Mouse (Mus musculus) heart, adult 2 months (tissue): ENCODE measurements around the gene Wnt9a.

Experiments
- CTCF ChIP-seq: fragments of 200-600 bp; IDR thresholded peaks from 2 replicates; pipeline ENCODE4 v1.8.1; 2022; ENCODE audit warnings: antibody characterized with exemption, mild to moderate bottlenecking, moderate library complexity
- POLR2A ChIP-seq: fragments of 200-500 bp; IDR thresholded peaks from 2 replicates; pipeline ENCODE4 v1.6.1; 2011; ENCODE audit warnings: mild to moderate bottlenecking, low read depth, low read length, control low read depth; ENCODE audit not compliant: insufficient read depth

DNA sequence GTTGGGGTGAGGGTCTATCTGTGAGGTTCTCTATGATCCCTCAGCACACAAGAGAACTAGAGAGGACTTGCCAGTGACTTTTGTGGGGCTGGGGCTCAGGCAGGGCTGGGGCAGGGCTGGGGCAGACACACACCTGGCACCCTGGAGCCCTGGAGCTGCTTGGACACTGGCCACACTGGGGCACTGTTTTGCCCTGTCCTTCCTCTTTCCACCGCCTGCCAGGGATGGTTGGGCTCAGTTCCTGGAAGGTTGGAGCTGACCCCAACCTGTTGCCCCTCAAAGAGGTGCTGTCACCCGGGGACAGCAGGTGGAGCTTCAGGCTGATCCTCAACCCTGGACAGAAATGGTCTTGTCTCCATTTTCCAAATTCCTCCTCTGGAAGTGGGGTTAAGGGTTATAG, 29.2 kb downstream of the Wnt9a start:
- TF ChIP-seq POLR2A: no peak
- peak; percentile 33 for TF ChIP-seq CTCF
